Mouse (Mus musculus): ENCODE measurements around the gene Gnai3.

GRCm38 (mm10) chr3:108111320-108111719 lies 34.6 kb downstream of the Gnai3 start:
- no peak for TF ChIP-seq POLR2A (IDR thresholded peaks at IDR 0.05; ENCODE audit: extremely low read depth, insufficient read depth, low read length)
- no peak for TF ChIP-seq CTCF (IDR thresholded peaks at IDR 0.05; ENCODE audit: low read depth, low read length)
